In the genomic region with DNA sequence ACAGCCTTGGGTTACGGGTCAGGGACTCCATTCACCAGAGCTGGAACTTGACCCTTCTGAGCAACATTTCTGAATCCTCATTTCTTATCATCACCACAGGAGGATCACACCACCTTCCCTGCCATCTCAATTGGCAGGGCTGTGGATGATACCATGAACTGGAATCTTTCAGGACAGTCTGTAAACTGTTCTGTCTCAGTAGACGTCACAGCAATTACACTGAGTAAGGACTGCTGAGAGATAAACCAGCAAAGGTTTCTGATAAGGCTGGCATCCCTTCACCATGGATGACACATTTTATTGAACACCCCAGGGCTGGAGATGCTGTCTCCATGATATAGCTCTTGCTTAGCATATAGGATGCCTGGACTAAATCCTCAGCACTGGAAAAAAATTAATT, we compare ENCODE assay signal across 14 mouse cellular contexts.
"Had no signal": no experiment of that assay in that cellular context is flagged by ENCODE, and none has a peak within 500 bp of the region (broad histone marks: within the 10 kb centered on the region; RNA-seq: fewer than 3 reads in every experiment).

No protein-coding gene starts in this region.

- H3K4me2 ChIP-seq: limb, embryonic 15.5 days; lung, embryonic 14.5 days; midbrain, embryonic 15.5 days; neural tube, embryonic 13.5 days had no signal

- H3K9me3 ChIP-seq: limb, embryonic 15.5 days; midbrain, embryonic 10.5 days; midbrain, embryonic 15.5 days; neural tube, embryonic 13.5 days had no signal

- H3K4me3 ChIP-seq: limb, embryonic 15.5 days; midbrain, embryonic 10.5 days; midbrain, embryonic 15.5 days; neural tube, embryonic 13.5 days had no signal

- H3K36me3 ChIP-seq: limb, embryonic 15.5 days; midbrain, embryonic 10.5 days; midbrain, embryonic 15.5 days; neural tube, embryonic 13.5 days had no signal

- H3K9ac ChIP-seq: limb, embryonic 15.5 days; lung, embryonic 14.5 days; midbrain, embryonic 15.5 days; neural tube, embryonic 13.5 days had no signal

- H3K4me1 ChIP-seq: limb, embryonic 15.5 days; midbrain, embryonic 15.5 days had no signal

- H3K27ac ChIP-seq: limb, embryonic 15.5 days; midbrain, embryonic 10.5 days; midbrain, embryonic 15.5 days; neural tube, embryonic 13.5 days had no signal

- DNase-seq: kidney, adult 8-10 months; kidney, postnatal 25 days; layer of hippocampus, adult 9-11 months; layer of hippocampus, postnatal 36 days; lung, embryonic 14.5 days; lung, postnatal 10 days; lung, postnatal 4 days; right cerebral cortex, postnatal 14 days; thymus, adult 18-20 months; thymus, postnatal 14 days had no signal

- ATAC-seq: midbrain, embryonic 15.5 days had no signal

- H3K27me3 ChIP-seq: limb, embryonic 15.5 days; midbrain, embryonic 15.5 days; neural tube, embryonic 13.5 days had no signal
